Mouse (Mus musculus): ENCODE measurements around the gene Il18r1.
A peak's percentile ranks its signal among the peaks of the same experiment; 100 is the strongest.

Il18r1 gene

DNA sequence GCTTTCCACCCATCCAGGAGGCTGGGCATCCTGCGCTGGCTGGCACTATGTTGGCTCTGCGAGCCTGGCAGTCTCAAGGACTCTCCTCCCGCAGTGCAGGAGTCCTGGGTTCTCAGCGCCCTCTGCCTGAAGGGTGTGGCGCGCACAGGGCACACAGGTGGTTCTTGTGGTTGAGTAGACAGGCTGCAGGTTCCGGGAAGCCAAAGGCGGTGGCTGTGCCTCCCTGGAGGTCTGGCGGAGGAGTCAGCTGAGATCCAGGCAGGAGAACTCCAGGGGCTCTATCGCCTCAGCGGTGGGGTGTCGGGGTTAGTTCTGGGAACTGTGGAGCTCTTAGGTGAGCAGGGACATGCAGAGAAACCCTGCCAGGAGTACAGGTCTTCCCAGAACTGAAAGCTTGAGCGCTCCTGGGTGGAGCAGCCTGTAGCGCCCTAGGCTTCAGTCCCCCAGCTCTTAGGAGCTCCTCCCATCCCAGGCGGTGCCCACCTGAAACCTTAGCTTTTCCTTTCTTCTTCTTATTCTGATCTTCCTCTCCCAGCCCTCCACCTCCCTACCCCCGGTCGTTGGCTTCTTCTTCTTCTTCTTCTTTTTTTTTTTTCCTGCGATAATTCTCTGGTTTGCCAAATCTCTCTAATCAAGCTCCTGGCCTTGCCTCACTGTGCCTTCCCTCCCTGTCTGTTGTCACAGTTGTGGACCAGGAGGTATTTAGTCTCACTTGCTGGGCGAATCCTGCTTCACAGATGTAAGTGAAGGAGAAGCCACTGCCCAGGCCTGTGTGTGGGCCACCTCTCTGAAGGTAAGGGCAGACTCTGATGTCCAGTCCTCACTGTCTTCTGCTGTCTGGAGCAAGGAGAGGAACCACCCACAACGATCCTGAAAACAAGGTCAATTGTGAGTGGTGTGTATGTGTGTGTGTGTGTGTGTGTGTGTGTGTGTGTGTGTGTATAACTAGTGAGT lies at the start of gene Il18r1:
Il18r1 (plus strand) TSS at position 76 of the 954 bp plus-strand sequence.
- DNase-seq (ENCODE audit: low spot score): no peak

DNA sequence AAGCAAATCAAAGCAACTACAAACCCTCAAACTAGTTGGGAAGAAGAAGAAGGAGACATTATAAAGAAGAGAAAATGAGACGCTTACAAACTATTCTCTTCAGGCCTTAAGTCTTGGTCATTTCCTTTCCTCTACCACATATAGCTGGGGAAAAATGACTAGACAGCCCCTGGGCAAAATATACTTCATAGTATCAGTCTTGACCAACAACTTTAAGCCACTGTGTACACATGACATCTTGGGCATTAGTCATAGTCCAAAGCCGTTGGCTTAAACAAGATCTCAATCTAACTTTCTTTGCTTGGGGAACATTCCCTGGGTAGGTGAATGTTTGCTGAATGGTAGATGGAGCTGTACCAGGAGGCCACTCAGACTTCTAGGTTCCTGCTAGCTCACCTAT lies 48.3 kb upstream of the Il18r1 start:
- DNase-seq (ENCODE audit: low spot score): no peak

DNA sequence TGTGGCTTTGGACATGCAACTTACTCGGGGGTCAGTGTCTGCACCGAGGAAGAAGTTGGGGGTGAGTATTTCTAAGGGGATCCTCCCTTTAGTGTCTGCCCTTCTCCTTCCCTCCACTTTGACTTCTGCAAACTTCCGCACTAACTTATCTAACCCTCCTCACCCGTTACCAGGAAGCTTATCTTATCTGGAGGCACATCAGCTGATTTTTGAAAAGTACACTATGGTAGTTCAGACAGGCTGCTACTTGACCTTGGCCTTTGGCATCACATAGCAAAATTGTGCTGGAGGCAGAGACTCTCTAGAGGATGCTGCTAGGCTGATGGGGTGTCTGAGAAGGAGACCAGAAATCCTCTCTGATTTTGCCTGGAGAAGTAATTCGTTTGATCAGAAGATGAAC lies 46.8 kb upstream of the Il18r1 start:
- peak; percentile 26 for DNase-seq (ENCODE audit: low spot score)

DNA sequence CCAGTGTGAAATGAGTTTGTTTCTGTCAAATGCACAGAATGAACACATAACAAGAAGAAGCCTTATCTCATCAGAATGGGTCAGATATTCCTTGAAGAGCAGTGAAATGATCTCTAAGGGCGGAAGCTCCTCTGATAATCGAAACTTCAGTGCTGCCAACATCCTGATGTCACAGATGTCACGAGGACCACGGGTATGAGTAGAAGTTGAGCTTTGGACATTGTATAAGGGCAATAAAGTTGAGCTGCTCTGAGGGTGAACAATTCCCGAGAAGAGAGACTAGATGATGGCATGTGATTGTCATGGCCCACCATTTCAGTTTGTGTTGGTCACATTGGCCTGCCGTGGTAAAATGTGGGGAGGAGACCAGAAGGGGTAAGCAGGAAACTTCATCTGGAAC lies 41.5 kb upstream of the Il18r1 start:
- no peak for DNase-seq (ENCODE audit: low spot score)

DNA sequence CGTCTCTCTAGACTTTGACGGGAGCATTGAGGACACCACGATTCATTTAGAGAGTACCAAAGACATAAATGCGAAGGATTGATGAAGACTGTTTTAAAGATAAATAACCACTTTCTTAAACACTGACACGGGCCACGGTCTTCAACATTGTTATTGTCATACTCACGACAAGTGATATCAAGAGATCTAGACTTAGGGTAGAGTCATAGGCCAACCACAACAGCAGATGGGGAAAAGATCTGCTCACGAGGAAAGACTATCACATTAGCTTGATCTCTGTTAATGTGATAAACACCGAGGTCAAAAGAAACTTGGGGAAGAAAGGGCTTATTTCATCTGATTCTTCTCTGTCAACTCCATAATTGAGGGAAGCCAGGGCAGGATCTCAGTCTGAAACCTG lies 38.1 kb upstream of the Il18r1 start:
- DNase-seq (ENCODE audit: low spot score): no peak

DNA sequence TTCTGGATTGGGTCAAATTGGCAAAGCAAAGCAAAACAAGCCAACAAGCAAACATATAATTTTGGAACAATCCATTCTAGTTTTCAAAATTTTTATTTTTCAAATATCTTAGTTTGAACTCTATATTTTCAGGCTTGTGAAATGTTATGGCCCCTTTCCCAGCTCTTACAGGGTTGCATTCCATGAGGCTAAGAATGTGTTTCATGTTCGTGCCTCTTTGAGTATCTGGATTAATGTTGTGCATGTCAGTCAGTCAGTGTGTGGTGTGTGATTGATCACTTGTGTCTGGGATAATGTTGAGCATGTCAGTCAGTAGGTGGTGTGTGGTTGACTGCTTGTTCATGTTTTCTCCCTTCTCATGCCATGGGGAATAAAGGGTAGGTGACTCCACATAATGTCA lies 37.5 kb upstream of the Il18r1 start:
- DNase-seq (ENCODE audit: low spot score): no peak

DNA sequence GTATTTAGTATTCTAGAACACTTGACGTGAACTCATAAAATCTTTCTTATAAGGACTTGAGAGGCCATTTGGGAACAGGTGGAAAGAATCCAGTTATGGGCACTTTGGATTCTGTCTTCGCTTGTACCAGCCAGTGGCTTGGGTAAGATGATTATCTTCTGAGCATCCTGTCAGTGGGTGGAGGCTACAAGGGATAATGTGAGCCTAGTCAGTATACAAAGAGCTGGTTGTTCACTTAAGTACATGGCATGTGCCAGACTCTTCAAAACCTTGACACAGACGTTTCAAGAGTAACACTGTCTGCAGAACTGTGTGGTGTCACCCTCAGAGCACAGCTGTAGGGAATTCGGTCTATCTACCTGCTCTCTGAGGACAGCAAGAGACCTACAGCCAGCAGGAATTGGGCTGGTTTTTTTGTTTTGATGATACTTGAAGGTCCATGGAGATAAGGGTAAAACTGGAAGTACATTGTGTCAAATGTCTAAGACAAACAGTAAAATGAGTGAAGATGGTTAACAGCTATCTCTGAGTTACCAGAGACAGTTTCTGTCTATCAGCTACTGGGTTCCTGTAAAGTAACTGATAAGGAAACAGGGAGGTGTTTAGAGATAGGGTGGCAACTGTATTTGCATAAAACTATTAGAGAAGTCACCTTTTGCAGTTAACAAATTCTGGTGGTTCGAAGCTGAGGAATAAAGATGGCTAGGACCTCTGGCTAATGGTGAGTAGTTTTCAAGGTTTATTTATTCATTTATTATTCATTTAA lies 36.3 kb upstream of the Il18r1 start, which contains the start of gene Il1rl1:
Il1rl1 (plus strand) TSS at position 661 of the 766 bp plus-strand sequence.
- no peak for DNase-seq (ENCODE audit: low spot score)

DNA sequence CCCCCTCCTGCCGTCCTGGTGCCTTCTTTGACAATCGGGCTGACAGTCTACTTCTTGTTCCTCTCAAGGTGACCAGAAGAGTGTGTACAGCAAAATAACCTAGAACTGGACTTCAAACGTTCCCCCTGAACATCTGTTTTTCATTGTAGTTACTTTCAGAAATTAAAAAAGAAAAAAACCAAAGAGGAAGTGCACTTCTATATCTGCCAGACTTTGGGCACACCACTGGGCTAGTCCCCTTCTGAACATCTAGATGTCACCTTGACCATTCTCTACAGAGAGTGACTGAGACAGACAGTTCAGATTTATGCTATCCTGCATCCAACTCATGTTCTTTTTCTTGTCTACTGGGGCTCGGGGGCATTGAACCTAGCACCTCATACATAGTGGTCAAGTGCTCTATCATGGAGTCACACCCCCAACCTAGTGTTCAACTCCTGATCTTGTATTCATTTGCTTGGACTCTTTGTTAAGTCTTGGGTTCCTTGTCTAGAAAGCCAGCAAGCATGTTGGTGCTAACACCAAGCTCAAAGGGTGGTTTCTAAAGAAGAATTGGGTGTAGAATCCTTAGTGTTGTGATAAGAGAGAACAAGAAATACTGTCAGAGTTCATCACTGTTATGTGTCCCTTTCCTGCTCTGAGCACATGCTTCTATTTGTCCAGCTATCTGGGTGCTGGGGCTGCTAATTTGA lies 35.1 kb upstream of the Il18r1 start:
- DNase-seq (ENCODE audit: low spot score): no peak

DNA sequence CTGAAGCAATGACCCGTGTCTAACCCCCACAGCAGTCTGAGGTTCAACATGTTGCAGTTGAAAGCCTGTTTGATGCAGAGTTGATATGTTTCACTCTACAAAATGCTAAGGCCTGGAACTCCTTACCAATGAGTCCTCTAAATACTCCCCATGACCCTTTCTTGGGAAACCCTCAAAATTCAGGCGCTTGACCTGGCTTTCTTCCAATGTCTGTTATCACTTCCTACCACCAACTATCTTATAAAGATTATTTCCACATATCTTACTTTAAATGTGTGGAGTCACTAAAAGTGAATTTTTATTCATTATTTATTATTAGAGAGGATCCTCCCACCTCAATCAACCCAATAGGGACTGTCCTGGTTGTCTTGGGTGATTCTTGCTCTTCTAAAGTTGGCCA lies 33.2 kb upstream of the Il18r1 start:
- DNase-seq (ENCODE audit: low spot score): no peak

DNA sequence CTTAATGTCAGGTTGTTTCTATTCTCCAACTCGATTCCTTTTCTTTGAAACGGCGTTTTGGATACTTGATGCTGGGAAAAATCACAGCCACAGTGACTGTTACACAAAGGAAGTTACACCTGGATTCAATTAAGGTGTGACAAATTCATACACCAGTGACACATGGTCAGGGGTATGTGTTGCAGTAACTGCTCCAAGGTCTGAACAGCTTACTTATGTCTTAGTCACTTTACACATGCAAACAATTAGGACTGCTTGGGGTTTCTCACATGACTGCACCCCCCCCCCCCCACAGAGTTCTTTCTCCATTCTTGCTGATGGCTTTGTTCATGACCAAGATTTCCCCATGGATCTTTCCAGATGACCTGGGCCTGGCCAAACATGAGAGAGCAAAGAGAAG lies 29.4 kb upstream of the Il18r1 start:
- no peak for DNase-seq (ENCODE audit: low spot score)

DNA sequence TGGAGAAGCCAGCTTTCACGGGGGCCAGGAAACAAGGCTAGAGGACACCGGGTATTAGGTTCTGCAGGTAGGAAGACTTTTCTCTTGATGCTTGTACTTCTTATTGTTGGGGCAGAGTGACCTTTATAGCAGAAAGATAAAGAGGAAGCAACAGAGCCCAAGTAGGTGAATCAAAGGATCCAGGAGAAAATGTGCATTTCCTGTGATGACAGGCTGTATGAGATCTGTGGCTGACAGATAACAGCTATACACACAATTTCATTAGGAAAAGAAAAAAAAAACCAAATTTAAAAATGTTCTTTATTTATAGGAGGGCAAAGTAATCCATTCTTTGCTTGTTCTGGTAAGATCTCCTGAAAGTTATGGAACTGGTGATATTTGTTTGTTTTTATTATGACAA lies 28.0 kb upstream of the Il18r1 start:
- no peak for DNase-seq (ENCODE audit: low spot score)

DNA sequence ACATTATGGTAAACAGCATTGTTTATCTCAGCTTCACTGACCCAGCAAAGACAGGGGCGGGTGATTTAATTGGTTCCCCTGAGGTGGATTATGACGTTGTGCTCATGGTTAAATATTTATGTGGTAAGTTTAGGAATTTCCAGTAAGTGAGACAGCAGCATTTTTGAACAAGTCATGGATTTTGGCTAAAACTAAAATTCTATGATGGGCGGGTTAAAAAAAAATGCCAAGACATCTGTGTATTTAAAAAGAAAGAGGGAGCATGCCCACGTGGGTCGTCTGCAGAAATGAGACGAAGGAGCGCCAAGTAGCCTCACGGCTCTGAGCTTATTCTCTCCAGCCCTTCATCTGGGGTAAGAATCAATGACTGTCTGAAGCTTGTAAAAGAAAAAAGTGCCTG lies 25.8 kb upstream of the Il18r1 start:
- no peak for DNase-seq (ENCODE audit: low spot score)

DNA sequence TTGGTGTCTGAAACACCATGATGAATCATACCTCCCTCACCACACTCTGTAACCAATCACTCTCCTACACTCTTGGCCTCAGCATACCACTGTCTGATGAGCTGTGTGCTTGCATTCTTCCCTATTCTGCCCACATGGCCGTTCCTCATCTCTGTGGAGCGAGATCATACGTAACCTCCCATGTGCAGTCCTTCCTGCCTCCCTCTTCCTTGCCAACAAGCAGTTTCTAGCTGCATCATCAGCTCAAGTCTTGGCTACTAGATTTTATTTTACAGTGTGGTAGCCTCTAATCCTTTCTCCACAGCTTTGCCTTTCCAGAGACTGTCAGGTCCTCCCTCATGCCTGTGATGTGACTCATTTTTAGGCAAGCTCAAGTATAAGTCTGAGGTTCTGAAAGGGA lies 20.6 kb upstream of the Il18r1 start:
- no peak for DNase-seq (ENCODE audit: low spot score)

DNA sequence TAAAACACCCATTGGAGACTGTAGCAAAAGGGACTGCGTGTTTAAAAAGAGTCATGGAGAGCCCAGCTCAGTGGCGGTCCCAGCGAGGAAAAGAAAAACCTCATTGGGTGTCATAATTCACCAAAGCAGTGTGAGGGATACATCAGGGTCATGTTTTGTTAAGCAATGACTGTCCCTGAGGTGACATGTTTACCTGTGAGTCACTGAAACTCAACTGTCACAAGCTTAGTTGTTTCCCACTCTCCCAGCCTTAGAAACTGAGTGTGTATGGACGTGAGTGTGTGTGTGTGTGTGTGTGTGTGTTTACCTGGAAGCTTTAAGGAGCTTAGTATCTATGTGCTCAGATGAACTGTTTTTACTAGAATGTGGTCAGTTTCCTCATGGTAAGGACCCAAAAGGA lies 2.0 kb downstream of the Il18r1 start:
- DNase-seq (ENCODE audit: low spot score): no peak

DNA sequence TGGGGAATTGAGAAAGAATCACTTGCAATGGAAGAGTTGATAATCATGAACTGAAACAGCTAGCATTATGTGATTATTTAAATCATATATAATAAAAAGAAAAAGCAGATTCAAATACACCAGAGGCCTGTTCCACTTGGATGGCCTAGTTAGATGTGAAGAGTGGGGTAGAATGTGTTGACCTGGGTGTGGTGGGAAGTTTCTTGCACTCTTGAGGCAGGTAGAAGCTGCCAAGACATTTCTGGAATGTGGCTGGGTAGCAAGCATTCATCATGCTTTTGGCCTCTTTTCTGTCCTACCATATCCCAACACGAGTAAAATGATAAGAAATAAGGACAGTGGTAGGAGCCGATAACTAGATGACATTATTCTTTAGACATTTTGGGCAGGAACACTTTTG lies 3.5 kb downstream of the Il18r1 start:
- no peak for DNase-seq (ENCODE audit: low spot score)

DNA sequence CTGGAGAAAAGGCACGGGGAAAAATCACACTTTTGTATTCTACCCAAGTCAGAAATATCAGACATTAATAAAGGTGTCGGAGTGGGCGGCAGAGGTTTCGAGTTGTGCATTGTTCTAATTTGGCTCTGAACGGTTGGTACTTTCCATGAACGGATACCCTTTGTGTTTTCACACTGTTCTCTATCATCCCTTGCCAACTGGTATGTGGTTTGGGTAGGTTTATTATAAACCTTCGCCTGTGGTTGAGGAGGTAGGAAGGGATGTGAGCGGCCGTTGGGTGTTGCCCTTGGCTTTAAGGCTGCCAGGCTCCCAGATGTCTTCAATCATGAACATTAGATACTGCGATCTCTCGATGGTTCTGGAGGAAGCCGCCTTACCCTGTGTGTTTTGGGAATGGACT lies 4.5 kb downstream of the Il18r1 start:
- no peak for DNase-seq (ENCODE audit: low spot score)

DNA sequence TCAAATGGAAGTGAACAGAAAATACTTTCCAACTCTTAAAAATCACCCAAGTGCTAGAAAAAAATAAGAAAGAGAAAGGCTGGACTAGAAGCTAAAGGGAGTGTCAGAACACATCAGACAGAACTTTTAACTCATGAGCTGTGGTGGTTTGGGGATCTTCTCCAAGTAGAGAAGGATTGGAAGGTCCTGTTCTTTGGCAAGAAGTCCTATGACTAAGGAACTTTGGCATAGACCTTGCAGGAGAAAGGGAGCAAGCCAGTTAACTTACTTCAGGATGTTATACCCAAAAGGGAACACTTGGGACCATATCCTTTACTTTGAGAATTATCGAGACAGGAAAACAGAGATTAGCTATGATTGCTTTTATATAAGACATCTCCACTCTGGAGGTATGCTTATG lies 7.0 kb downstream of the Il18r1 start:
- no peak for DNase-seq (ENCODE audit: low spot score)

DNA sequence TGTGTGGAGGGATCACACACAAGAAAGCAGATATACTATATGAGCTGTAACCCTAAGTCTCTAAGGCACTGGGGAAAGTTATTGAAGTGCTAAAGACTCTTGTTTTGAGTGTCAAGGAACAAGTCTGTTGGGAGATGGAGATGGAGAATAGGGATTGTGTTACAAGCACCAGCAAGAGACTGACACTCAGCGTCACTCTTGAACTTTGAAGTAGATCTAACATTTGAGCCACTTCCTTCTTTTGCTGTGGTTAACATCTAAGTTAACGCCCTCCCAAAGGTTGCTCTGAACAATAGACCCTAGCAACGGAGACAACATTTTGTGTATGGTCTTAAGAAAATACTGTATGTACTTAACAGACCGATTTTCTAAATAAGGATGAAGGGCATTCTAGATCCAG lies 8.3 kb downstream of the Il18r1 start:
- no peak for DNase-seq (ENCODE audit: low spot score)

DNA sequence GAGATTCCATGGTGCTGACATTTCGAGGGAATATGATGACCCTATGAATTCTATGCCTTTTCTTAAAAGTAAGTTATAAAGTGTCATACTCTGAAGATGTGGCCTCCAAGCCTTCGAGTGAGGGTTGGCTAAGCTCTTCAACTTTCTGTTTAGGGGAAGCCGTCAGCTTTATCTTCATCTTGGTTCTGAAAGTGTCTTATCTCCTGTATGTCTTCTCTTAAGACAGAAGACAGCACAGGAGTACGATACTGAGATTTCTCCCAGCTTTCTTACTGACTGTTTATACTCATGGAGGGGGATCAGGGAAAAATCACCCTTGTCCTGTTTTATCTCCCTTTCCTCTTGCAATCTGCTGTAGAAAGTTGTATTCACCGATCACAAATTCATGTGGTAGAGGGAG lies 9.0 kb downstream of the Il18r1 start:
- DNase-seq (ENCODE audit: low spot score): no peak

DNA sequence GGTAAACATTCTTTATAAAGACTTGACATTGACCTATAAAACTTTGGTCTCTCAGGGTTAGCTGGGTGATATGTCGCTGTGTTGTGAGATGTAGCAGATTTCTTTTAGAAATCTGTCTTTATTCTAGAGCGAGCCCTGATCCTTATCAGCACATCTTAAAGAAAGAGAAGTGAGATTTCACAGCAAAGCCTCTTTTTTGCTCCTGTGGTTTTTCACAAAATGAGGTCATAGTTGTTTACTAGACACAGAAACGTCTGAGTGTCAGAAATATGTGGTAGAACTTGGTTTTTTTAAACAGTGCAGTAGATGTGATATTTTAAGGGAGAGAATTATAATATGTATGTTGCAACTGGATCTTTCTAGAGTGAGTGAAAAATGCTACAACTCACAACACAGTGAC lies 10.3 kb downstream of the Il18r1 start:
- no peak for DNase-seq (ENCODE audit: low spot score)

DNA sequence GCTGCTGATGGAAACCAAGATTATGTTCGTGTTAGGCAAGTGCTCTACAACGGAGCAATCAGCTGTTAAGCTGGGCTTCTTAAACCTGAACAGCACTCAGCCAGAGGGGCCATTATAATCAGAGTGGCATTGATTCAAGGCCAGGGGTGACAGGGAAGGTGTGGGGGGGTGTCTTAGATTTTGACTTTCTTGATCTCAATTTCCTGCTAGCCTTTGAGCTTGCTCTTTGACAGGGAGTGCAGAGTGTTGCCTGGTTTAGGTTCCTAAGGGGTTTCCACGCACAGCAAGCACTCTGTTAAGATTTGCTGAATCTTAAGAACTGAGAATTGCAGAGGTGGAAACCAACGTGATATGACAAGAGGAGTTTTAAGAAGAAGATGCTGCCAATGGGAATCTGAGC lies 11.4 kb downstream of the Il18r1 start:
- DNase-seq (ENCODE audit: low spot score): no peak

DNA sequence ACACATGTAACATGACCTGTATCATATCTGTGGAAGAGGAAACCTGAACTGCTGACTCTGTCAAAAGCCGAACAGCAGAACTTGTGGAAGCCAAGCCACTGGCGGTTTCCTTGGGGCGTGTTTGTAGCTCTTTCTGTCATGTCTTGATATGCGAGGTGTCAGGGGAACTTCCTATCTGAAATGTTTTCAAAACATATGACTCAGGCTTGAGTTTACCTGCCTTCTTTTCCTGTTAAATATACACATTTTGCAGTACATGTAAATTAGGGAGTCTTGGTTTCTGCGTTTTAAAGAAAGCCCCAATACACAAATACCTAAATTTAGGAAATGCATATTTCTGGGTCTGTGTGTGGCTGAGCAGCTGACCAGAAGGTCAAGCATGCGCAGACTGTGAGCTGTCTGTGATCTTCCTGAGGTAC lies 14.2 kb downstream of the Il18r1 start:
- no peak for DNase-seq (ENCODE audit: low spot score)

DNA sequence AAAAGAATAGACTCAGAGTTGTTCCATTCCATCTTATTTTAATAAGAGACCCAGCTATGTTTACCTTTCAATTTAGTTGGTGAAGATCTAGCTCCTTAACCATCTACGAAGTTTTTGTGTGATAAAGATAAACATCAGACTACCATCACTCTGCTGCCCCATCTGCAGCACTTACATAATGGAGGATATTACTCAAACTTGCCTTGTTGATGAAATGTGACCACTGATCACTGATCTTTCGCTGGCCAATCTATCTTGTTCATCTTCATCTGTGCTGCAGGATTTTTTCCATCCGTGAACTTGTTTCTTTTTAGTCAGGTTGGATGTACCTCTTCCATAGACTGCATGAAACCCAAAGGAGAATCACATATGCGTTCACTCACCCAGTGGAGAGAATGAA lies 29.2 kb downstream of the Il18r1 start:
- DNase-seq (ENCODE audit: low spot score): no peak
